Mouse (Mus musculus): ENCODE results near the gene Nuak1. TPM values are rescaled to one million over a fixed set of nuclear protein-coding genes. Genes with fewer than 3 reads are reported as not detected.

The Nuak1 gene
- polyA plus RNA-seq, 1 experiment from 2014 or later = 3.3 TPM

GRCm38 (mm10) chr10:84329336-84329735, 111.1 kb downstream of the Nuak1 start:
- no peak overlapping the region for H3K4me2 ChIP-seq
- WGBS = 56% methylated on average over 5 of the region's 5 CpGs

DNA sequence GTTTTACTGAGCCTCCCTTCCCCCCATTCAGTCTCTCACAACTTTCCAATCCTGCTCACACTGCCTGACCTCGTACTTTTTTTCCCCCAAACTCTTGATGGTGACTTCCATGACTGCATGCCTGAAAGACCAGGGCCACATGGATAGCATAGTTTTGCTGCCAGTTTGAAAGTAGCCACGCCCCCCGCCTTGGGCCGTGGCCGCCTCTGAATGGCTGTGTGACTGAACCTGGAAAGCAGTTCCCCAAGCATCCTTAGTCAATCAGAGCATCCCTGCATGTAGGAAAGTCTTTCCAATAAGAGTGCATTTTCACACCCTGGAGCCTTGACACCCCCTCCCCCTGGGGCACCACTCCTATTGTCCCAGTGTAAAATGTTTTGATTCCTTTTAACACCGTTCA, 116.4 kb downstream of the Nuak1 start:
- 67% methylated on average over 6 of the region's 6 CpGs for WGBS

More at GRCm38 (mm10) chr10:84329336-84329735, 111.1 kb downstream of the Nuak1 start:
- no peaks in the 10 kb centered on the region for H3K27me3 ChIP-seq
- no peak for ATAC-seq (ENCODE audit: insufficient number of reproducible peaks, insufficient read depth, low FRiP score, low TSS enrichment, low read depth)
- peaks cover 7% of the 10 kb centered on the region; the same call in 1 of the 2 replicates for H3K9me3 ChIP-seq
- no peaks in the 10 kb centered on the region for H3K36me3 ChIP-seq
- no peak overlapping the region for H3K9ac ChIP-seq (replicated peaks)
- H3K27ac ChIP-seq = no peak overlapping the region
- H3K4me1 ChIP-seq (replicated peaks) = peaks cover 7% of the 10 kb centered on the region
- H3K4me3 ChIP-seq (replicated peaks) = no peak overlapping the region

More for the DNA sequence above, 116.4 kb downstream of the Nuak1 start:
- H3K27ac ChIP-seq = no peak overlapping the region
- no peaks in the 10 kb centered on the region for H3K9me3 ChIP-seq
- H3K9ac ChIP-seq (replicated peaks) = no peak overlapping the region
- H3K4me3 ChIP-seq (replicated peaks) = no peak overlapping the region
- H3K4me2 ChIP-seq = no peak overlapping the region
- H3K27me3 ChIP-seq = no peaks in the 10 kb centered on the region
- no peak for ATAC-seq (ENCODE audit: insufficient number of reproducible peaks, insufficient read depth, low FRiP score, low TSS enrichment, low read depth)
- no peaks in the 10 kb centered on the region for H3K36me3 ChIP-seq
- peaks cover 4% of the 10 kb centered on the region; the same call in 1 of the 2 replicates for H3K4me1 ChIP-seq (replicated peaks)

Other genes with a start within 250 kb of the Nuak1 start
- 102 and 106 TPM in 2 replicates for gene Ckap4, start 93.5 kb upstream of the Nuak1 start, polyA plus RNA-seq (2016; fragmentation: Nextera tagmentation; extraction: Ambion mirVana)
- gene Tcp11l2, start 136.0 kb upstream of the Nuak1 start, polyA plus RNA-seq (2016; fragmentation: Nextera tagmentation; extraction: Ambion mirVana) = 15.0 and 15.4 TPM in 2 replicates
- 20.3 and 20.5 TPM in 2 replicates for gene Polr3b, start 181.7 kb upstream of the Nuak1 start, polyA plus RNA-seq (2016; fragmentation: Nextera tagmentation; extraction: Ambion mirVana)